Mouse (Mus musculus) adrenal gland, adult 10 weeks (tissue): Measurements from ENCODE around the gene Usp5. TPM values are rescaled to one million over a fixed set of nuclear protein-coding genes. Genes with fewer than 3 reads are reported as not detected.

Experiments
- polyA plus RNA-seq: library from polyadenylated mRNA; stranded (reverse); fragments of 350-450 nt; fragmentation: Illumina TruSeq; extraction: RNeasy Lipid Tissue Mini Kit (QIAGEN cat#74804); gene quantifications from one replicate; pipeline ENCODE4 v1.2.3, GENCODE M21; 2014; ENCODE audit warnings: low read depth, low replicate concordance

Gene Usp5
- 34.7 TPM for polyA plus RNA-seq

GRCm38 (mm10) chr6:124828868-124829798, at the start of gene Usp5, which contains the start of gene Cdca3:
Usp5 (minus strand) TSS chr6:124829484.
Cdca3 (plus strand) TSS chr6:124829547.

DNA sequence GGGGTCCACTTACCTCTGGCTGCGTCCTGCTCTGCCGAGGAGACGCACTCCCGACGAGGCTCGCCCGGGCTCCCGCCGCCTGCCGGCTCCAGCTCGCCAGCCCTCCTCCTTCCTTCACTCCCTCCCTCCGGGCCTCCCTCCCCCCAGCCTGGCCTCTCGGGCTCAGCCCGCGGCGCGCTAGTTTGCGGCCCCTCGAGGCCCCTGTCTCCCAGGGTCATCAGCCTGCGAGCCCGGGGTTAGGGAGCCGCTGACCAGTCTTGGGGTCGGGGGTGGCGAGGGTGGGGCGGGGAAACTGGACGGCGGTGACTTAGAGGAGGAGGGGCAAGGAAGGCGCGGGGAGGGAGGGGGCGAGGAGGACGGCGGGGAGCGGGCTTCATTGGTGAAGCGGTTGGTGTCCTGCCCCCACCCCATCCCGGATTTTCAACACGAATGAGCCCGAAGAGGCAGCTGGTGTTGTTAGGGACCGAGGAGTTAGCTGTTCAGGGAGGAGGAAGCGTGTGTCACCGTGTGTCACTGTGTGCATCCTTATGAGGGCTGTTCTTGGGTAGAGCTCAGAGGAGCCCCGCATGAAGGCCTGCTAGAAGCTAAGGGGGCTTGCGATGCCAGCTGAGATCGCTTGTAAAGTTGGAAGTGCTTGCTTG, 34.5 kb upstream of the Usp5 start, which contains the start of gene Gpr162:
Gpr162 (minus strand) TSS at position 326 of the 641 bp plus-strand sequence.

GRCm38 (mm10) chr6:124856916-124857839, 27.9 kb upstream of the Usp5 start, which contains the start of gene P3h3:
P3h3 (minus strand) TSS chr6:124857752.

DNA sequence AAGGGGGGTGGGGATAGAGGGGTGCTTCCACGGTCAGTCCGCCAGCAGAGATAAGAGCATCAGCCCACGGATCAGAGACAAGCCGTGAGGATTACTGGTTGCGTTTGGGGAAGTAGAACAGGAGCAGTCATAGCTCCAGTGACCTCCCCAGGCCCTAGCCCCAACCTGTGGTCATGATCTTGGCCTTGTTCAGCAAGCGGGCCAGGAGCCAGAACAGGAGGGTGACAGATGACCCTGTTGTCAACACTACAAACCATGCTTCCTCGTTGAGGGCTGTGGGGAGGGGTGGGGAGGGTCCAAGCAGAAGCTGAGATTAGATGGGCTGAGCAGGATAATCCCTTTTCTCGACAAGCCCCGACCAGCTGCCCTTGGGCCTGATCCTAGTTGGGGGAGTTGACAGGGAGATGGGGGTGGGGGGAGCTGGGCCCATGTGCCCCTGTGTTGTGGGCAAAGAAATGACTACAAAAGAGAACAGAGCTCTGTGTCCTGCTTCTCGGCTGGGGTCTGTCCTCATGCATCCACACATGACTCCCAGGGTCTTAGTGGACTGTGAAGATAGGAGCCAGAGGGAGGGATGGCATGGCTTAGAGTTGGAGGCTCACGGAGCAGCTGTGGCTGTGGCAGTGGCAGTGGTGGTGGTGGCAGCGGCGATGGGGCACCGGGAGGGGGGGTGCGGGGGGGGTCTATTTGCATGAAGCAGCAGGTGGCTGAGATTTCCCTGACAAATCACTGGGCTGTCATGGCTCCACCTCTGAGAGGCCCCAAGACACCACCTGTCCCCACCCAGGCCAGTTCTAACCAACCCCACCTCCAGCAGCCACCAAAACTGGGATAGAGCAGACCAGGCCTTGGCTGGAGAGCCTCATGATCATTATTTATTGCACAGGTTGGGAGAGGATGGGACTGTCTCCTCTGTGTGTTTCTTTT, 11.2 kb upstream of the Usp5 start, which contains the start of gene Gnb3:
Gnb3 (minus strand) TSS at position 35 of the 927 bp plus-strand sequence.

GRCm38 (mm10) chr6:124813933-124814332, 15.4 kb downstream of the Usp5 start, which contains the start of gene Tpi1:
Tpi1 (minus strand) TSS chr6:124814296.

DNA sequence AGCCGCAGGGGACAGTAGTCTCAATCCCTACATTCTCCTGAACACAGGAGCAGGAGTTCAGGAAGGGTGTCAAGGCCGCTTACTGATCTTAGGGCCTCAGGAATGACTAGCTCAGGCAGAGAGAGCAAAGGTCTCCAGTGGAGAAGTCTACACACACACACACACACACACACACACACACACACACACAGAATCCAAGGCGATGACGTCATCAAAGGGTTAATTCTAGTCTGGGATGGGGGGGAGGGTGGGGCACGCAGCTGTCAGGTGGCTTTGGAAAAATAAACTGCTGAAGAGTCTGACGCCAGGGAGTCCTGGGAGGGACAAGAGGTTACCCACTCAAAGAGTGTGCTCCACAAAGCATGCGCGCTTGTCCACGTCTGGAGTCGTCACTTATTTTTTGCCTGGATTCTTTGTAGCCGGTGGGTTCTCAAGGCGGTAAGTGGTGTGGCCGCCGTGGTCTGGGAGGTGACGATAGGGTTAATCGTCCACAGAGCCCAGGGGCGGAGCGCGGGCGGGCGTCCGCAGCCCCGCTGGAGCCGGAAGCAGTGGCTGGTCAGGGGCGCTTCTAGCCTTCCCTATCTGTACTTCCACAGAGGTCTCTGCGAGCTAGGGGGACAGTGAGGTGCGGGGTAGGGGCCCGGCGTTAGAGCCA, 20.8 kb downstream of the Usp5 start, which contains the start of gene Spsb2:
Spsb2 (plus strand) TSS at position 304 of the 655 bp plus-strand sequence.

DNA sequence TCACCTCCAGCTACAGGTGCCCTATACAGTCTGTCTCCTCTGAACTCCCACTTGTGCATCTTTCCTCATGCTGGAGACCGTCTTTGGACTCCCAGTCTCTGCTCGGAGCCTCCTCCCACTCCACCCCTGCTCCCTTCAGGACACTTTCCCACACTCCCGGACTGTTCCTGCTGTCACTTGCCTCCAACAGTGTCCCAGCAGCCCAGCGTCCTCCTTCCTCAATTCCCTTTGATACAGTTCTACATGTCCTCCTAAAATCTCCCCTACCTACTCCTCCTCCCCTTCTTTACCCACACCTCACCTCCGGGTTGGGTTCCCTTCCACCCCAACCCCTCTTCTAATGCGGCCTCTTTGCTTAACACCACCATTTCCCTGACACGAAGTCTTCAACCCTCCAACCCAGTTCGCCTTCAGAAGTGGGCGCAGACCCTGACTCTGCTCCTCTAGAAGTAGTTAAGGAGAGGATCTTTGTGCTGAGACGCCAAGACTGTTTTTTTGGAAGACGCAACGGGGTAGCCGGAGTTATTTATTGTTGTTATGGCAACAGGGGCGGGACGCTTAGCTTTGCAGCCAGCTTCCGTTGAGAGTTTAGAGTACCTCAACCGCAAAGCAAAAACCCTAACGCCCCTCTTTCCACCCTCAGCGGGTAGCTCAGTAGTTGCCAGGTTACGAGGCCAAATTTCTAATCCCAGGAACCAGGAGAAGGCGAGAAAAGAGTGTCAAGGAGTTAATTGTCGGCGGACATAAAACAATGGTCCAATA, 49.9 kb downstream of the Usp5 start, which contains the start of gene Lrrc23:
Lrrc23 (minus strand) TSS at position 506 of the 762 bp plus-strand sequence.

GRCm38 (mm10) chr6:124769101-124769765, 60.1 kb downstream of the Usp5 start, which contains the start of gene Eno2:
Eno2 (minus strand) TSS chr6:124769673.

Other genes with a start within 250 kb of the Usp5 start
- 0.29 TPM for gene C1s2, start 193.4 kb downstream of the Usp5 start, polyA plus RNA-seq
- gene Lpcat3, start 166.5 kb downstream of the Usp5 start, polyA plus RNA-seq: 56.7 TPM
- gene Emg1, start 117.3 kb downstream of the Usp5 start, polyA plus RNA-seq: 16.4 TPM
- gene Phb2, start 117.1 kb downstream of the Usp5 start, polyA plus RNA-seq: 35.9 TPM
- 1.5 TPM for gene Ptpn6, start 90.8 kb downstream of the Usp5 start, polyA plus RNA-seq
- 4.3 TPM for gene Grcc10, start 88.1 kb downstream of the Usp5 start, polyA plus RNA-seq
- not detected for gene Gm45234, start 73.5 kb downstream of the Usp5 start, polyA plus RNA-seq
- gene Atn1, start 73.0 kb downstream of the Usp5 start, polyA plus RNA-seq: 1.3 TPM
- gene Eno2, start 59.8 kb downstream of the Usp5 start, polyA plus RNA-seq: 2.2 TPM
- not detected for gene Lrrc23, start 49.8 kb downstream of the Usp5 start, polyA plus RNA-seq
- gene Spsb2, start 20.8 kb downstream of the Usp5 start, polyA plus RNA-seq: not detected
- gene Tpi1, start 15.2 kb downstream of the Usp5 start, polyA plus RNA-seq: 34.6 TPM
- gene Cdca3, start 63 bp upstream of the Usp5 start, polyA plus RNA-seq: 1.5 TPM
- gene Gnb3, start 10.8 kb upstream of the Usp5 start, polyA plus RNA-seq: 0.35 TPM
- 0.93 TPM for gene P3h3, start 28.3 kb upstream of the Usp5 start, polyA plus RNA-seq
- not detected for gene Gpr162, start 34.5 kb upstream of the Usp5 start, polyA plus RNA-seq
- 0.29 TPM for gene Cd4, start 58.7 kb upstream of the Usp5 start, polyA plus RNA-seq
- gene Lag3, start 82.2 kb upstream of the Usp5 start, polyA plus RNA-seq: 0.29 TPM
- 243 TPM for gene Ptms, start 90.6 kb upstream of the Usp5 start, polyA plus RNA-seq
- gene Mlf2, start 101.9 kb upstream of the Usp5 start, polyA plus RNA-seq: 12.2 TPM
- gene Cops7a, start 136.1 kb upstream of the Usp5 start, polyA plus RNA-seq: 32.9 TPM
- gene Pianp, start 167.2 kb upstream of the Usp5 start, polyA plus RNA-seq: not detected
- 17.4 TPM for gene Zfp384, start 179.7 kb upstream of the Usp5 start, polyA plus RNA-seq
- gene Ing4, start 210.3 kb upstream of the Usp5 start, polyA plus RNA-seq: 18.3 TPM
- gene Acrbp, start 220.2 kb upstream of the Usp5 start, polyA plus RNA-seq: not detected
- not detected for gene Lpar5, start 238.4 kb upstream of the Usp5 start, polyA plus RNA-seq